In the genomic region with DNA sequence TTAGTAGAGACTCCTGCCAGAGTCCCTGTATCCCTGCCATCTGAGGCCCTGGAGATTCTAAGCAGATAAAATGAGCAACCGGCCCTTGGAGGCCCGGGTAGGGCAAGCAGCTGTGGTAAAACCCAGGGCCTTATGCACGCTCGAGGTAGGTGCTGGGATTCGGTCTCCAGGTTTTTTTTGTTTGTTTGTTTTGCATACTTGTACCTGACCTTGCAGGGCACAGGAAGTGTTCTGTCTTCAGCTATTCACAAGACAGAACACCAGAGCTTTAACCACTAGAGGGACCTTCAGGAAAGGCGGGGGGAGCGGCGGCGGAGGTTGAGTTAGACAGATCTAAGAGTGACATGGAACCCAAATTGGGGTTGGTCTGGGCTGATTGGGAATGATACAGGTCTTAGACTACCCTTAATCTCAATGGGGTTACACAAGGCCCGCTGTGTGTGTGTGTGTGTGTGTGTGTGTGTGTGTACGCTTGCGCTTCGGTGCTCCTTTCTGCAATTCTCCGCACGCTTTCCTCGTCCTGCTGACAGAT, we compare ENCODE assay signal across 9 mouse cellular contexts. TPM values are rescaled to one million over a fixed set of nuclear protein-coding genes. Genes with fewer than 3 reads are reported as not detected.
DNase-seq lines count a peak whose midpoint lies in the region; ATAC-seq and TF ChIP-seq lines count a peak whose summit lies in the region.
"Had no signal": no experiment of that assay in that cellular context is flagged by ENCODE, and none has a peak within 500 bp of the region (broad histone marks: within the 10 kb centered on the region; RNA-seq: fewer than 3 reads in every experiment).

No protein-coding gene starts in this region.

- TF ChIP-seq CTCF in bone marrow macrophage, adult 2 months (IDR thresholded peaks at IDR 0.05; ENCODE audit: low read depth, low read length): 0 out of 2 replicates have a peak, but pooled peaks have one; percentile 4
- peak; percentile 49 for TF ChIP-seq CTCF in liver, adult 2 months (IDR thresholded peaks at IDR 0.05; ENCODE audit: low read depth, low read length)
- peak; percentile 81 for TF ChIP-seq CTCF in midbrain, postnatal 0 days (IDR thresholded peaks at IDR 0.05)

- H3K9me3 ChIP-seq in embryonic facial prominence, embryonic 15.5 days (replicated peaks): no peaks in the 10 kb centered on the region
- H3K9me3 ChIP-seq in heart, embryonic 11.5 days (replicated peaks; ENCODE audit: control insufficient read depth, low read length): no peaks in the 10 kb centered on the region
- H3K9me3 ChIP-seq in kidney, embryonic 15.5 days (replicated peaks): no peaks in the 10 kb centered on the region
- H3K9me3 ChIP-seq in midbrain, postnatal 0 days (ENCODE audit: low read length): no peaks in the 10 kb centered on the region
- no peaks in the 10 kb centered on the region for H3K9me3 ChIP-seq in stomach, embryonic 14.5 days (ENCODE audit: control insufficient read depth, low read depth, low read length)

- peak; percentile 87 for DNase-seq in A20 (ENCODE audit: low read depth, low spot score)
- peak; percentile 65 for DNase-seq in liver, adult 2 months (ENCODE audit: extremely low read depth, low read depth, low spot score)
- peak; percentile 58 for DNase-seq in midbrain, postnatal 0 days (ENCODE audit: low spot score)

- WGBS in embryonic facial prominence, embryonic 15.5 days: under 1% methylated on average over 16 of the region's 16 CpGs
- WGBS in heart, embryonic 11.5 days (ENCODE audit: insufficient replicate concordance): 2% methylated on average over 16 of the region's 16 CpGs
- WGBS in kidney, embryonic 15.5 days: under 1% methylated on average over 16 of the region's 16 CpGs
- WGBS in liver, adult 2 months: under 1% methylated on average over 16 of the region's 16 CpGs
- 1% methylated on average over 16 of the region's 16 CpGs for WGBS in midbrain, postnatal 0 days
- WGBS in stomach, embryonic 14.5 days: 2% methylated on average over 16 of the region's 16 CpGs

- peaks cover 42% of the 10 kb centered on the region for H3K4me1 ChIP-seq in bone marrow macrophage, adult 2 months (ENCODE audit: control insufficient read depth, insufficient read depth, low read length)
- peaks cover 14% of the 10 kb centered on the region for H3K4me1 ChIP-seq in embryonic facial prominence, embryonic 15.5 days
- H3K4me1 ChIP-seq in heart, embryonic 11.5 days (ENCODE audit: control insufficient read depth, insufficient read depth, low read length): 0 out of 2 replicates have a peak, but pooled peaks cover 5% of the 10 kb centered on the region
- peaks cover 15% of the 10 kb centered on the region for H3K4me1 ChIP-seq in kidney, embryonic 15.5 days
- peaks cover 6% of the 10 kb centered on the region for H3K4me1 ChIP-seq in liver, adult 2 months (ENCODE audit: control insufficient read depth, insufficient read depth, low read length)
- H3K4me1 ChIP-seq in midbrain, postnatal 0 days (ENCODE audit: insufficient read depth, low read length): no peaks in the 10 kb centered on the region
- no peaks in the 10 kb centered on the region for H3K4me1 ChIP-seq in stomach, embryonic 14.5 days (ENCODE audit: control insufficient read depth, insufficient read depth, low read length)

- peak overlapping the region; percentile 80 for H3K4me3 ChIP-seq in bone marrow macrophage, adult 2 months (ENCODE audit: insufficient read depth, low read length)
- peak overlapping the region; percentile 56 for H3K4me3 ChIP-seq in embryonic facial prominence, embryonic 15.5 days (replicated peaks)
- peak overlapping the region; percentile 64 for H3K4me3 ChIP-seq in heart, embryonic 11.5 days (ENCODE audit: low read depth, low read length)
- H3K4me3 ChIP-seq in kidney, embryonic 15.5 days (replicated peaks): peak overlapping the region; percentile 55
- peak overlapping the region; percentile 66 for H3K4me3 ChIP-seq in liver, adult 2 months (ENCODE audit: insufficient read depth, low read depth, low read length)
- H3K4me3 ChIP-seq in midbrain, postnatal 0 days (ENCODE audit: low read depth, low read length): peak overlapping the region; percentile 63
- H3K4me3 ChIP-seq in stomach, embryonic 14.5 days (ENCODE audit: low read depth, low read length): peak overlapping the region; percentile 47

- H3K36me3 ChIP-seq in embryonic facial prominence, embryonic 15.5 days: peaks cover 12% of the 10 kb centered on the region
- no peaks in the 10 kb centered on the region for H3K36me3 ChIP-seq in heart, embryonic 11.5 days (ENCODE audit: control insufficient read depth, insufficient read depth, low read length)
- H3K36me3 ChIP-seq in kidney, embryonic 15.5 days: peaks cover 12% of the 10 kb centered on the region
- H3K36me3 ChIP-seq in liver, adult 2 months (ENCODE audit: control insufficient read depth, insufficient read depth, low read length): peaks cover 4% of the 10 kb centered on the region
- no peaks in the 10 kb centered on the region for H3K36me3 ChIP-seq in midbrain, postnatal 0 days (ENCODE audit: insufficient read depth, low read length)
- no peaks in the 10 kb centered on the region for H3K36me3 ChIP-seq in stomach, embryonic 14.5 days (ENCODE audit: control insufficient read depth, insufficient read depth, low read length)
- H3K36me3 ChIP-seq: G1E had no signal

- no peaks in the 10 kb centered on the region for H3K27me3 ChIP-seq in embryonic facial prominence, embryonic 15.5 days
- no peaks in the 10 kb centered on the region for H3K27me3 ChIP-seq in heart, embryonic 11.5 days (ENCODE audit: control insufficient read depth, insufficient read depth, low read length)
- H3K27me3 ChIP-seq in kidney, embryonic 15.5 days: no peaks in the 10 kb centered on the region
- H3K27me3 ChIP-seq in liver, adult 2 months (ENCODE audit: control insufficient read depth, insufficient read depth, low read length): no peaks in the 10 kb centered on the region
- no peaks in the 10 kb centered on the region for H3K27me3 ChIP-seq in midbrain, postnatal 0 days (ENCODE audit: insufficient read depth, low read length)
- no peaks in the 10 kb centered on the region for H3K27me3 ChIP-seq in stomach, embryonic 14.5 days (ENCODE audit: control insufficient read depth, insufficient read depth, low read length)

- H3K27ac ChIP-seq in bone marrow macrophage, adult 2 months (ENCODE audit: insufficient read depth, low read depth, low read length): peak overlapping the region; percentile 94
- peak overlapping the region; percentile 65 for H3K27ac ChIP-seq in embryonic facial prominence, embryonic 15.5 days (replicated peaks)
- H3K27ac ChIP-seq in heart, embryonic 11.5 days (ENCODE audit: low read depth, low read length): 0 out of 2 replicates have a peak overlapping the region, but pooled peaks have one; percentile 46
- H3K27ac ChIP-seq in kidney, embryonic 15.5 days: peak overlapping the region; percentile 87
- peak overlapping the region; percentile 88 for H3K27ac ChIP-seq in liver, adult 2 months (replicated peaks; ENCODE audit: insufficient read depth, low read depth, low read length)
- no peak overlapping the region for H3K27ac ChIP-seq in midbrain, postnatal 0 days (ENCODE audit: low read depth, low read length)
- 0 out of 2 replicates have a peak overlapping the region, but pooled peaks have one; percentile 30 for H3K27ac ChIP-seq in stomach, embryonic 14.5 days (ENCODE audit: low read length)

- TF ChIP-seq POLR2A in bone marrow macrophage, adult 2 months (IDR thresholded peaks at IDR 0.05; ENCODE audit: borderline replicate concordance, low read depth, low read length): no peak
- TF ChIP-seq POLR2A in liver, adult 2 months (IDR thresholded peaks at IDR 0.05; ENCODE audit: extremely low read depth, insufficient read depth, low read length): no peak

- ATAC-seq in embryonic facial prominence, embryonic 15.5 days (ENCODE audit: insufficient number of reproducible peaks, low FRiP score, low TSS enrichment, low read depth): peak; percentile 35; the same call in 1 of the 2 replicates
- peak; percentile 60 for ATAC-seq in heart, embryonic 11.5 days (replicated peaks; ENCODE audit: insufficient number of reproducible peaks, low FRiP score, low TSS enrichment)
- peak; percentile 57 for ATAC-seq in kidney, embryonic 15.5 days (replicated peaks; ENCODE audit: low FRiP score)
- peak; percentile 71 for ATAC-seq in midbrain, postnatal 0 days (ENCODE audit: low FRiP score)
- ATAC-seq in stomach, embryonic 14.5 days (ENCODE audit: insufficient number of reproducible peaks, insufficient read depth, low FRiP score, low read depth): peak; percentile 74

- H3K9ac ChIP-seq in embryonic facial prominence, embryonic 15.5 days: 0 out of 2 replicates have a peak overlapping the region, but pooled peaks have one; percentile 31
- peak overlapping the region; percentile 70 for H3K9ac ChIP-seq in heart, embryonic 11.5 days (ENCODE audit: low read depth, low read length)
- H3K9ac ChIP-seq in kidney, embryonic 15.5 days: peak overlapping the region; percentile 48
- peak overlapping the region; percentile 59 for H3K9ac ChIP-seq in liver, adult 2 months (ENCODE audit: low read depth, low read length)
- H3K9ac ChIP-seq in midbrain, postnatal 0 days (replicated peaks; ENCODE audit: low read length, poor library complexity, severe bottlenecking): peak overlapping the region; percentile 47
- no peak overlapping the region for H3K9ac ChIP-seq in stomach, embryonic 14.5 days (replicated peaks; ENCODE audit: low read depth, low read length)

- H3K79me2 ChIP-seq in liver, adult 2 months (ENCODE audit: control insufficient read depth, insufficient read depth, low read length): peaks cover 20% of the 10 kb centered on the region; the same call in 1 of the 2 replicates

- peak overlapping the region; percentile 94 for H3K4me2 ChIP-seq in embryonic facial prominence, embryonic 15.5 days (replicated peaks)
- peak overlapping the region; percentile 98 for H3K4me2 ChIP-seq in heart, embryonic 11.5 days
- peak overlapping the region; percentile 83 for H3K4me2 ChIP-seq in kidney, embryonic 15.5 days
- H3K4me2 ChIP-seq in midbrain, postnatal 0 days (ENCODE audit: low read depth, low read length, poor library complexity, severe bottlenecking): peak overlapping the region; percentile 87
- peak overlapping the region; percentile 85 for H3K4me2 ChIP-seq in stomach, embryonic 14.5 days (replicated peaks; ENCODE audit: low read depth, low read length)

RNA-seq across cellular contexts. Expression of a gene that starts 0.6 kb away (rescaled TPM):
- polyA plus RNA-seq in bone marrow macrophage, adult 2 months (2012; ENCODE audit: insufficient read depth, insufficient read length, missing spikeins): 44.3 and 45.4 TPM in 2 replicates
- polyA plus RNA-seq in embryonic facial prominence, embryonic 15.5 days (2015; fragmentation: Nextera tagmentation; extraction: Ambion mirVana): 16.6 and 18.6 TPM in 2 replicates
- polyA plus RNA-seq in heart, embryonic 11.5 days (2014; fragmentation: Nextera tagmentation; extraction: Ambion mirVana): 6.3 and 7.9 TPM in 2 replicates
- 5.6 and 6.2 TPM in 2 replicates for polyA plus RNA-seq in kidney, embryonic 15.5 days (2015; fragmentation: Nextera tagmentation; extraction: Ambion mirVana)
- total RNA-seq in liver, adult 2 months (2014; rRNA removed): 20.9 and 24.8 TPM in 2 replicates
- 9.6 and 9.9 TPM in 2 replicates for polyA plus RNA-seq in liver, adult 2 months (2012; rRNA removed)
- total RNA-seq in midbrain, postnatal 0 days (2014; rRNA removed): 2.6 and 2.9 TPM in 2 replicates
- 1.2 and 1.6 TPM in 2 replicates for polyA plus RNA-seq in midbrain, postnatal 0 days (2015; fragmentation: Nextera tagmentation; extraction: Ambion mirVana)
- 12.1 and 13.9 TPM in 2 replicates for polyA plus RNA-seq in stomach, embryonic 14.5 days (2014; fragmentation: Nextera tagmentation; extraction: Ambion mirVana)
- polyA plus RNA-seq: G1E had no signal

RNA-seq across cellular contexts. Expression of a gene that starts 27.1 kb away (rescaled TPM):
- polyA plus RNA-seq in bone marrow macrophage, adult 2 months (2012; ENCODE audit: insufficient read depth, insufficient read length, missing spikeins): not detected in 2 replicates
- polyA plus RNA-seq in embryonic facial prominence, embryonic 15.5 days (2015; fragmentation: Nextera tagmentation; extraction: Ambion mirVana): 29.0 and 31.4 TPM in 2 replicates
- 7.3 and 8.2 TPM in 2 replicates for polyA plus RNA-seq in heart, embryonic 11.5 days (2014; fragmentation: Nextera tagmentation; extraction: Ambion mirVana)
- 24.1 and 26.1 TPM in 2 replicates for polyA plus RNA-seq in kidney, embryonic 15.5 days (2015; fragmentation: Nextera tagmentation; extraction: Ambion mirVana)
- 9.6 and 13.5 TPM in 2 replicates for total RNA-seq in liver, adult 2 months (2014; rRNA removed)
- 5.4 and 8.9 TPM in 2 replicates for polyA plus RNA-seq in liver, adult 2 months (2012; rRNA removed)
- 3.6 and 3.8 TPM in 2 replicates for total RNA-seq in midbrain, postnatal 0 days (2014; rRNA removed)
- 4.1 and 4.3 TPM in 2 replicates for polyA plus RNA-seq in midbrain, postnatal 0 days (2015; fragmentation: Nextera tagmentation; extraction: Ambion mirVana)
- polyA plus RNA-seq in stomach, embryonic 14.5 days (2014; fragmentation: Nextera tagmentation; extraction: Ambion mirVana): 22.6 and 24.3 TPM in 2 replicates
- total RNA-seq: G1E had no signal
- polyA plus RNA-seq: G1E had no signal

RNA-seq across cellular contexts. Expression of a gene that starts 30.6 kb away (rescaled TPM):
- not detected in 2 replicates for polyA plus RNA-seq in bone marrow macrophage, adult 2 months (2012; ENCODE audit: insufficient read depth, insufficient read length, missing spikeins)
- polyA plus RNA-seq in embryonic facial prominence, embryonic 15.5 days (2015; fragmentation: Nextera tagmentation; extraction: Ambion mirVana): 0.23 TPM in 1 of 2 replicates, not detected in the other
- not detected in 2 replicates for polyA plus RNA-seq in heart, embryonic 11.5 days (2014; fragmentation: Nextera tagmentation; extraction: Ambion mirVana)
- not detected in 2 replicates for polyA plus RNA-seq in kidney, embryonic 15.5 days (2015; fragmentation: Nextera tagmentation; extraction: Ambion mirVana)
- not detected in 2 replicates for total RNA-seq in liver, adult 2 months (2014; rRNA removed)
- not detected in 2 replicates for polyA plus RNA-seq in liver, adult 2 months (2012; rRNA removed)
- total RNA-seq in midbrain, postnatal 0 days (2014; rRNA removed): not detected in 2 replicates
- polyA plus RNA-seq in midbrain, postnatal 0 days (2015; fragmentation: Nextera tagmentation; extraction: Ambion mirVana): not detected in 2 replicates
- polyA plus RNA-seq in stomach, embryonic 14.5 days (2014; fragmentation: Nextera tagmentation; extraction: Ambion mirVana): not detected in 2 replicates
- total RNA-seq: G1E had no signal
- polyA plus RNA-seq: G1E had no signal

Comparison
In these comparisons a context has a peak if more than half of its experiments do, and no peak if none do; other contexts are left out.
1. CTCF ChIP-seq: peak in every context shown above with its lines; median percentile 81 in midbrain, postnatal 0 days; 49 in liver, adult 2 months; 4 in bone marrow macrophage, adult 2 months.